Mouse (Mus musculus): Measurements from ENCODE around the gene Efna4. TPM values are rescaled to one million over a fixed set of nuclear protein-coding genes. Genes with fewer than 3 reads are reported as not detected.
A peak's percentile ranks its signal among the peaks of the same experiment; 100 is the strongest.

Gene Efna4
- polyA plus RNA-seq, 1 experiment from 2014 or later = 5.9 TPM

DNA sequence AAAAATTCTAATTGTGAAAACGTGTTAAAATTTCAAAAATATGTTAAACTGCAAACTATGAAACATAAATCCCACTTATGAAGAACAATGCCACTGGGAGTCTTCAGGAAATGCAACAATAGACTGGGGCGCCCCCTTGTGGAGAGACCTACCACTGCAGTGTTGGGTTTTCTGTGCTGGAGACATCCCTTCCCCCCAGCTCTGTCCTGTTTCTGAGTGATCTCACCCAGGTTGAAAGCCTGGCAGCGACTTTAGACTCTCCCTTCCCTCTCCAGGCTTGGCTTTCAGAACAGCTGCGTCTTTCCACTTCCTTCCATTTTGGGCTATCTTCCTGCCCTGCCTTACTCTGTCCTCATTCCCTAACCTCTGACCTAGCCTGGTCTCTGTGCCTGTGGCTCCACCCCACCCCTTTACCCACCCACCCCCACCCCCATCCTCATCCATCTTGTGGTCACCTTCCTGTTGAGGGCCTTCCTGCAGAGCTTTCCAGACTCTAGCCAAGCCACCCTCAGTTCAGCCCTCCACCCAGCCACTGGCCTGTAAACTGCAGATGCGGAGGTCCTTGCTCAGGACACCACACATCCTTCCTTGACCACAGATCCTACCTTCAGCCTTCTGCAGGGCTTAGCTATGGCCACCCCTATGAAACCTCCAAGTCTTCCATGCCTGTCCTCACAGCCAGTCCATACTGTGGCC lies 17.1 kb upstream of the Efna4 start:
- Histone ChIP-seq H3K9me3 (ENCODE audit: control insufficient read depth, low read length) (no peaks in the 10 kb centered on the region), H3K27ac (replicated peaks; ENCODE audit: low read depth, low read length) (no peak overlapping the region), H3K4me3 (replicated peaks; ENCODE audit: low read depth, low read length) (no peak overlapping the region), H3K4me1 (ENCODE audit: control insufficient read depth, insufficient read depth, low read length) (peaks cover 6% of the 10 kb centered on the region), H3K36me3 (ENCODE audit: control insufficient read depth, insufficient read depth, low read length) (no peaks in the 10 kb centered on the region), H3K27me3 (ENCODE audit: control insufficient read depth, insufficient read depth, low read length) (no peaks in the 10 kb centered on the region), H3K4me2 (ENCODE audit: low read length) (no peak overlapping the region), H3K9ac (replicated peaks; ENCODE audit: low read length) (no peak overlapping the region)
- WGBS = 23% methylated on average over 5 of the region's 5 CpGs
- ATAC-seq (ENCODE audit: low FRiP score, low TSS enrichment) = 0 out of 2 replicates have a peak, but pooled peaks have one; percentile 5
- peak; percentile 85 for DNase-seq

DNA sequence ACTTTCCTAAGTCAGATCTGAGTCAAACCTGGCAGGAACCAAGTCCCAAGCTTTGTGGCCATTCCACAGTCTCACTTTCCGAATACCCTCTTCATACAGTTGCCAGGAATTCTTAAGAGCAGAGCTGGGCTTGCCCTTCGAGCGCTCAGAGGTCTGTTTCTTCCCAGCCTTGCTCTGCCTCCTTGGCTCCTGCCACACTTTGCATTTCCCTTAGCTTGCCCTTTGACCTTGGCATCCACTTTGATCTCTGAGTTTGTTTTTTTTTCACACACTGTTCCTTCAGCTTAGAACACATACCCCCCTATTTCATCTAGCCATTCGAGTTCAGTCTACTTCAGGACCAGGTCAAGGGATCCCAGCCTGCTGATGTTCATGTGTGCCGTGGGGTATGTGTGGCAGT lies 13.4 kb upstream of the Efna4 start:
- Histone ChIP-seq H3K4me1 (ENCODE audit: control insufficient read depth, insufficient read depth, low read length) (peaks cover 20% of the 10 kb centered on the region), H3K9ac (replicated peaks; ENCODE audit: low read length) (no peak overlapping the region), H3K9me3 (ENCODE audit: control insufficient read depth, low read length) (no peaks in the 10 kb centered on the region), H3K4me3 (replicated peaks; ENCODE audit: low read depth, low read length) (no peak overlapping the region), H3K4me2 (ENCODE audit: low read length) (no peak overlapping the region), H3K27ac (replicated peaks; ENCODE audit: low read depth, low read length) (no peak overlapping the region), H3K36me3 (ENCODE audit: control insufficient read depth, insufficient read depth, low read length) (no peaks in the 10 kb centered on the region), H3K27me3 (ENCODE audit: control insufficient read depth, insufficient read depth, low read length) (peaks cover 5% of the 10 kb centered on the region; the same call in 1 of the 2 replicates)
- ATAC-seq (ENCODE audit: low FRiP score, low TSS enrichment) (no peak), DNase-seq (no peak)
- 79% methylated on average over 5 of the region's 5 CpGs for WGBS

DNA sequence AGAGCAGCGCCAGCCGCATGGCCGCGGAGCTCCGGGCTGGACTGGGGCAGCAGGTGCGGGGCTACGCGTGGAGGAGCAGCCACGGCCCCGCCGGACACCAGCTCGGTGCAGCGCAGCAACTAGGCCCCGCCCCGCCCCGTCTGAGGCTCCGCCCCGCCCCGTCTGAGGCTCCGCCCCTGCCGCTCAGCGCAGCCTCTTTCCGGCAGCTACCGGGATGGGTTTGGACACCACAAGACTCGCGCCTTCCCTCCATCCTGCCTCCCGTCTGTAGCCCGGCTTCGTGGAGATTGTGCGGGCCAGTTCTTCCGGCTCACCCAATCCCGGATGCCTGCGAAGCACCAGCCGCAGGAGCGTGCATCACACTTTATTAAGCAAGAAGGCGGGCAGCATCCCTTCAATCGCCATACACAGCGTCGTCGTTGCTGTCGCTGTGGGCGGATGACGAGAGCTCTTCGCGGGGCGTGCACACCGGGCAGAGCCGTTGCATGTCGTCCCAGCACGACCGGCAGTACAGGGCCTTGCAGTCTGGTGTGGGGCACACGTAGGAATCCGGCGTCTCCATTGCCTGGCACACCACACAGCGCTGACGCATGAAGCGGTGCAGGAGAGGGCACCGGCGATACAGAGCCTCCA lies 12.2 kb upstream of the Efna4 start, which contains the start of gene Adam15:
Gene Adam15, minus strand, starts transcription at position 128 of the 633 bp plus-strand sequence.
- Histone ChIP-seq H3K27ac (replicated peaks; ENCODE audit: low read depth, low read length) (peak within 1 kb of the TSS; percentile 74), H3K4me2 (ENCODE audit: low read length) (peak within 1 kb of the TSS; percentile 93), H3K36me3 (ENCODE audit: control insufficient read depth, insufficient read depth, low read length) (0 out of 2 replicates have a peak, but pooled peaks cover 4% of the 10 kb centered on the region), H3K27me3 (ENCODE audit: control insufficient read depth, insufficient read depth, low read length) (peaks cover 5% of the 10 kb centered on the region; the same call in 1 of the 2 replicates), H3K4me1 (ENCODE audit: control insufficient read depth, insufficient read depth, low read length) (peaks cover 20% of the 10 kb centered on the region), H3K4me3 (replicated peaks; ENCODE audit: low read depth, low read length) (peak within 1 kb of the TSS; percentile 58), H3K9ac (replicated peaks; ENCODE audit: low read length) (peak within 1 kb of the TSS; percentile 67), H3K9me3 (ENCODE audit: control insufficient read depth, low read length) (no peaks in the 10 kb centered on the region)
- WGBS = under 1% methylated on average over 59 of the region's 59 CpGs
- peak; percentile 90 for ATAC-seq (ENCODE audit: low FRiP score, low TSS enrichment)
- peak; percentile 93 for DNase-seq

DNA sequence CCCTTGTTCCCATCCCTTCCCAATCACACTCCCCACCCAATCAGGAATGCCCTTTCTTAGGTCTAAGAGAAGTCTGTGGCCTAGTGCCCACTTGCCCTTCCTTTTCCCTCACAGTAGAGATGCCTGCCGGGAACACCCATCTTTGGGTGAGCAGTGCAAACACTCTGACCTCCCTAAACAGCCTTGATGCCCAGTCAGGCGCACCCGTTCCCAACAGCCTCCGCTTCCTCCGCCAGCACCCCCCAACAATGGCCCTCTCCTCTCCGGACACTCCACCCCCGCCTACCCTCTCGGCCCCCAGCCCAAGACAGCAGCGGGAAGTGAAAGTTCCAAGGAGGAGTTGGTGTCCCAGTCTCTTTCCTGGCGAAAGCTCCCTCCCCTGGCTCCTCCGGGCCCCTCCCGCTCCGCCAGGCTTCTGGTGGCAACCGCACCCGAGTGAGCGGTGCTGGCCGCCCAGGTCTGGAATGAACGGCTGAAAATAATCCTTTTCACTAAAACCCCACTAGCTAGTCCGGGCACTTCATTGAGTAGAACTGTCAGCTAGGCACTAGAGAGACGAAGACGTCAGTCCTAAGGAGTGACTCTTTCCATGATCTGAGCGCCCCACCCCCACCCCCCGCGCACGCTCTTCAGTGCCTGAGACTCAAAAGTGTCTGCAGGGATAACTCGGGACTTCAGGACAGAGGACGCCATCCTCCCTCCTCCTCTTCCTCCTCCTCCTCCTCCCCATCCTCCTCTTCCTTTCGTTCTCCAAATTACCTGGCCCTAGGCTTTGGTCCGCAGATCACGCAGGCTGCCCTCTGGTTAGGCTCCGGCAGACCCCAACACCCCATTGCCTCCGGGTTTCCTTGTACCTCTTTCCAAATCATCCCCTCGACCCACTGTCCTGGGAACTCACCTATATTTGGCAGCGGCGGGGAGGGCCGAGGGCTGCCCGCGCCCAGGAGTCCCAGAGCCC lies 11.4 kb upstream of the Efna4 start:
- Histone ChIP-seq H3K4me2 (ENCODE audit: low read length) (peak overlapping the region; percentile 93), H3K4me1 (ENCODE audit: control insufficient read depth, insufficient read depth, low read length) (peaks cover 20% of the 10 kb centered on the region), H3K9me3 (ENCODE audit: control insufficient read depth, low read length) (no peaks in the 10 kb centered on the region), H3K9ac (replicated peaks; ENCODE audit: low read length) (peak overlapping the region; percentile 67), H3K36me3 (ENCODE audit: control insufficient read depth, insufficient read depth, low read length) (0 out of 2 replicates have a peak, but pooled peaks cover 9% of the 10 kb centered on the region), H3K27ac (replicated peaks; ENCODE audit: low read depth, low read length) (peak overlapping the region; percentile 74), H3K4me3 (replicated peaks; ENCODE audit: low read depth, low read length) (peak overlapping the region; percentile 58), H3K27me3 (ENCODE audit: control insufficient read depth, insufficient read depth, low read length) (peaks cover 5% of the 10 kb centered on the region; the same call in 1 of the 2 replicates)
- peak; percentile 12; the same call in 1 of the 2 replicates for ATAC-seq (ENCODE audit: low FRiP score, low TSS enrichment)
- peak; percentile 63 for DNase-seq
- under 1% methylated on average over 38 of the region's 38 CpGs for WGBS

DNA sequence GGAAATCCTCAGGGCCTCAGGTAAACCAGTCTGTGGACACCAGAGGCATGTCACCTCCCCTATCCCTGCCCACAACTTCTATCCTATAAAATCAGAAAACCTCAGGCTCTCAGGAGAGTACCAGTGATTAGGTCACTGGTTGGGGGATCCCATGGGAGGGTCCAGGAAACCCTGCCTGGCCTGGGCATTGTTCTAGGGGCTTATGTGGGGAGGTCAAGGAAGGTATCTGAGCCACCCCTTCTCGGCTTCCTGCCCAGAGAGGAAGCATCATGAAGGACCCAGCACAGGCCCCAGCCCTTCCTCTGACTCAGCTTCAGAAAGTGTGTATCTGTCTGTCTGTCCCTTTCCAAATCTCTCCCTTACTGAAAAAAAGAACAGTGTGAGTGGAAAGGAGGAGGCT lies 10.1 kb upstream of the Efna4 start:
- WGBS = 70% methylated on average over 1 of the region's 1 CpGs
- Histone ChIP-seq H3K27me3 (ENCODE audit: control insufficient read depth, insufficient read depth, low read length) (peaks cover 5% of the 10 kb centered on the region; the same call in 1 of the 2 replicates), H3K4me2 (ENCODE audit: low read length) (no peak overlapping the region), H3K9ac (replicated peaks; ENCODE audit: low read length) (no peak overlapping the region), H3K4me3 (replicated peaks; ENCODE audit: low read depth, low read length) (no peak overlapping the region), H3K27ac (replicated peaks; ENCODE audit: low read depth, low read length) (no peak overlapping the region), H3K36me3 (ENCODE audit: control insufficient read depth, insufficient read depth, low read length) (peaks cover 20% of the 10 kb centered on the region; the same call in 1 of the 2 replicates), H3K9me3 (ENCODE audit: control insufficient read depth, low read length) (no peaks in the 10 kb centered on the region), H3K4me1 (ENCODE audit: control insufficient read depth, insufficient read depth, low read length) (peaks cover 20% of the 10 kb centered on the region)
- DNase-seq = no peak
- ATAC-seq (ENCODE audit: low FRiP score, low TSS enrichment) = no peak

DNA sequence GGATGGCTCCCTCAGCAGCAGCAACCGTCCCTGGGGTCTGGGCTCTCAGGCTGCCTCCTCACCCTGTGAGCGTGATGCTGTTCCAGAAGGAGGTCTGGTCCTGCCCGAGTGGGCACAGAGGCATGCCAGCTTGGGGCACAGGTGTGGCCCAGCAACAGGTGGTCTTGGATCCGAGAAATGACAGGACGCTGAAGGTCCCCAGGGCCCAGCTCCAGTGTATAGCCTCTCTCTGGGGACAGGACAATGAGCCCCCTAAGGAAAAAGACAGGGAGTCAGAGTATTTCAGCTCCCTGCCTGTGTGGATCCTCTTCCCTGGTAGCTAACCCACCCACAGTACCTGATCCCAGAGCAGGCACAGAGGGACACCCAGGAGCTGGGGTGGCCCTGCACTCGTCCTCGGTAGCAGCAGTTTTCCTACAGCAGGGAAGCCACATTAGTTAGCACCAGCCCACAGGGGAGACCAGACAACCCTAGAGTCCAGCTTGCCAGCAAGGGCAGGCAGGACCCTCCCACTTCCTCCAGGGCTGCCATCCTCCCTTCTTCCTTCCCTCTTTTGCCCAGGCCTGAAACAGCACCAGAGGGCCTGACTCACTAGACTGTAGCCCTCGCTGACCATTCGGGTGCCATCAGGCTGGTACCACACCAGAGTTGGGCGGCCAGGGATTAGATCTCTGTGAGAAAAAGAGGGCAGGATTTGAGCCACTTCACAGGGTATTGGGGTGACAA lies 9.2 kb upstream of the Efna4 start:
- peaks cover 21% of the 10 kb centered on the region; the same call in 1 of the 2 replicates for H3K36me3 ChIP-seq (ENCODE audit: control insufficient read depth, insufficient read depth, low read length)
- peaks cover 20% of the 10 kb centered on the region for H3K4me1 ChIP-seq (ENCODE audit: control insufficient read depth, insufficient read depth, low read length)
- peaks cover 5% of the 10 kb centered on the region; the same call in 1 of the 2 replicates for H3K27me3 ChIP-seq (ENCODE audit: control insufficient read depth, insufficient read depth, low read length)
- ATAC-seq (ENCODE audit: low FRiP score, low TSS enrichment) (no peak), DNase-seq (no peak)
- H3K9me3 ChIP-seq (ENCODE audit: control insufficient read depth, low read length) = no peaks in the 10 kb centered on the region
- no peak overlapping the region for H3K9ac ChIP-seq (replicated peaks; ENCODE audit: low read length)
- WGBS = 84% methylated on average over 10 of the region's 10 CpGs
- no peak overlapping the region for H3K27ac ChIP-seq (replicated peaks; ENCODE audit: low read depth, low read length)
- H3K4me2 ChIP-seq (ENCODE audit: low read length) = no peak overlapping the region
- H3K4me3 ChIP-seq (replicated peaks; ENCODE audit: low read depth, low read length) = no peak overlapping the region

DNA sequence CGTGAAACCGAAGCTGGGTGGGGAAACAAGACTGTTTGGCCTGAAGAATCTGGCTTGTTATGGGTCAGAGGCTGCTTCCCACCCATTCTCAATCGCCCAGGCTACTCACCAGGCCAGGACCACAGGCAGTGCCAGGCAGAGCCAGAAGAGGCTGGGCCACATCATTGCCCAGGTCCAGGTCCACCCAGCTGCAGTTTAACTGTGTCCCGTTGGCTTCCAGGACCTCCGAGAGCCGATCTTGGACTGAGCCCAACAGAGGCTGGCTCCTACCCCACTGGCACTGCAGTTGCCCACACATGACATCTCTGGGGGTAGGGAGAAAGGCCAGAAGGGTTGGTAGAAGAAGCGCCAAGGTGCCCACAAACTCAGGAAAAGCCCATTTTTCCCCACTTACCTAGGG lies 5.5 kb upstream of the Efna4 start:
- 87% methylated on average over 7 of the region's 7 CpGs for WGBS

More for the DNA sequence above, 5.5 kb upstream of the Efna4 start:
- Histone ChIP-seq H3K4me1 (ENCODE audit: control insufficient read depth, insufficient read depth, low read length) (peaks cover 18% of the 10 kb centered on the region; the same call in 1 of the 2 replicates), H3K4me2 (ENCODE audit: low read length) (no peak overlapping the region), H3K4me3 (replicated peaks; ENCODE audit: low read depth, low read length) (no peak overlapping the region), H3K27me3 (ENCODE audit: control insufficient read depth, insufficient read depth, low read length) (peaks cover 5% of the 10 kb centered on the region; the same call in 1 of the 2 replicates), H3K9me3 (ENCODE audit: control insufficient read depth, low read length) (no peaks in the 10 kb centered on the region), H3K36me3 (ENCODE audit: control insufficient read depth, insufficient read depth, low read length) (peaks cover 21% of the 10 kb centered on the region; the same call in 1 of the 2 replicates), H3K9ac (replicated peaks; ENCODE audit: low read length) (no peak overlapping the region), H3K27ac (replicated peaks; ENCODE audit: low read depth, low read length) (no peak overlapping the region)
- ATAC-seq (ENCODE audit: low FRiP score, low TSS enrichment) (no peak), DNase-seq (no peak)
